Mouse (Mus musculus): Measurements from ENCODE around the gene Sec63. TPM values are rescaled to one million over a fixed set of nuclear protein-coding genes. Genes with fewer than 3 reads are reported as not detected.

Sec63 gene
- polyA plus RNA-seq, 1 experiment from 2014 or later: 25.6 TPM

GRCm38 (mm10) chr10:42833871-42834727, 72.8 kb downstream of the Sec63 start:
- peak; percentile 66 for ATAC-seq (ENCODE audit: low read depth)
- WGBS: 42% methylated on average over 4 of the region's 4 CpGs

GRCm38 (mm10) chr10:42838106-42838505, 76.8 kb downstream of the Sec63 start:
- H3K9me3 ChIP-seq: no peaks in the 10 kb centered on the region; the same call in 1 of the 2 replicates

More at GRCm38 (mm10) chr10:42833871-42834727, 72.8 kb downstream of the Sec63 start:
- Histone ChIP-seq H3K9ac (no peak overlapping the region), H3K4me2 (no peak overlapping the region), H3K27ac (replicated peaks) (peak overlapping the region; percentile 73), H3K9me3 (no peaks in the 10 kb centered on the region), H3K36me3 (peaks cover 62% of the 10 kb centered on the region), H3K4me3 (no peak overlapping the region), H3K4me1 (replicated peaks) (peaks cover 24% of the 10 kb centered on the region), H3K27me3 (no peaks in the 10 kb centered on the region)

DNA sequence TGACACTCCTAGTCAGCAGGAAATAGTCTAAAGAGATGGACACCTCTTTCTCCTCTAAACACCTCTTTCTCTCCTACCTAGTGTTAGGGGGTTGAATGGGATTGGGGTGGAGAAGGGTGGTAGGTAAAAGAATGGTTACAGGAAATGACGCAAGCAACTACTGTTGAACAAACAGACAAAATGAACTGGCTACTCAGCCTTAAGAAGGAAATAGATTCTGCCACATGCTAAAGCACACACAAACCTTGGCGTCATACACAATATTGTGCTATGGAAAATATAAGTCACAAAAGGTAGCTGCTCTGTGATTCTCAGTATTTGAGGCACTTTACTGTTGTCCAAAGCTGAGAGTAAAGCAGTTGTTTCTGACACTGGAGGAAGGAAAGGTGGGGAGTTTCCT, 77.4 kb downstream of the Sec63 start:
- Histone ChIP-seq H3K4me2 (no peak overlapping the region), H3K36me3 (peaks cover 41% of the 10 kb centered on the region), H3K9ac (no peak overlapping the region), H3K4me1 (replicated peaks) (peaks cover 5% of the 10 kb centered on the region), H3K27ac (replicated peaks) (no peak overlapping the region), H3K9me3 (no peaks in the 10 kb centered on the region; the same call in 1 of the 2 replicates), H3K4me3 (no peak overlapping the region), H3K27me3 (no peaks in the 10 kb centered on the region)
- no peak for ATAC-seq (ENCODE audit: low read depth)
- WGBS: 97% methylated on average over 2 of the region's 2 CpGs

More at GRCm38 (mm10) chr10:42838106-42838505, 76.8 kb downstream of the Sec63 start:
- Histone ChIP-seq H3K4me2 (no peak overlapping the region), H3K27me3 (no peaks in the 10 kb centered on the region), H3K36me3 (peaks cover 40% of the 10 kb centered on the region), H3K4me1 (replicated peaks) (peaks cover 11% of the 10 kb centered on the region), H3K9ac (no peak overlapping the region), H3K4me3 (no peak overlapping the region), H3K27ac (replicated peaks) (no peak overlapping the region)
- WGBS: 88% methylated on average over 4 of the region's 4 CpGs
- no peak for ATAC-seq (ENCODE audit: low read depth)

DNA sequence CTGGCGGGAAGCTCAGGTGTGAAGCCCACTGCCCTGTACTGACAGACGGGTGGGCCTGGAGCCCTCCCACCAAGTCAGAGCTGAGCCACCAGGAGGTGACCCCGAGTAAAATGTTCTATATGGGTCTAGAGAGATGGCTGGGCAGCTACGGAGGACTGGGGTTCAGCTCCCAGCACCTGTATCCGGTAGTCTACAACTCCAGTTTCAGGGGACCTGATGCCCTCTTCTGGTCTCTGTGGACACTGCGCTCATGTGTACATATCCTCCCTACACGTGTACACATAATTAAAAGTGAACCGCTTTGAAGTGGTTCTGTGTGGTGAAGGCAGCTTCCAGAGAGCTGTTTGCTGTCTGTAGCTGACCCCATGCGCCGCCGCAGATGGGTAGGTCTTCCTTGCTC, 78.7 kb downstream of the Sec63 start:
- no peaks in the 10 kb centered on the region for H3K27me3 ChIP-seq
- H3K9ac ChIP-seq: no peak overlapping the region
- no peak overlapping the region for H3K4me2 ChIP-seq
- no peak for ATAC-seq (ENCODE audit: low read depth)
- 93% methylated on average over 11 of the region's 11 CpGs for WGBS
- no peaks in the 10 kb centered on the region; the same call in 1 of the 2 replicates for H3K9me3 ChIP-seq
- H3K27ac ChIP-seq (replicated peaks): no peak overlapping the region
- H3K4me1 ChIP-seq (replicated peaks): no peaks in the 10 kb centered on the region
- H3K36me3 ChIP-seq: peaks cover 33% of the 10 kb centered on the region
- no peak overlapping the region for H3K4me3 ChIP-seq

DNA sequence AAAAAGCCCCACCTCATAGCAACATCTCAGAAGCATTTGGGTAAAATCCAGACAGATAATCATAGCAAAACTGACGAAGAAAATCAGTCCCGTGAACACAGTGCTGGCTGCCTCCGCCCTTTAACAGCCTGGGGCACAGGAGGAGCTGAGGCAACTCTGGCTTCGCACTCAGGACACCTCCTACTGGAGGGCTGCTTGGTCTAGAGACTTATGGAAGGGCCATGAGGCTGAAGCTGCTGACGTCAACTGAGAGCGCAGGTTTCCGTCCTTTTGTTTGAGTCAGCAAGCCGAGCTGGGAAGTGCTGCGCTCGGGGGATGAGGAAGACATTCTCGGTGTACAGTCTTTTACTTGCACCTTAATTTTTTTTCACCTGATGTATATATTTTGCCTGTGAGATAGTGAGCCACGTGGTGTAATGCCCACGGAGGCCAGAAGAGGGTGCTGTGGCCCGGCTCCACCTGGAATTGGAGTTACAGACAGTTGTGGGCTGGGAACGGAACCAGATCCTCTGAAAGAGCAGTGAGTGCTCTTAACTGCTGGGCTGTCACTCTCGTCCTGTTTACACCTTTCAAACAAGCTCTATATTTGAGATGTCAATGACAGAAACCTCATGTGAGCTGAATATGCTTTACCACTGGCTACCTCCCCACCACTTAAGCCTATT, 80.4 kb downstream of the Sec63 start:
- Histone ChIP-seq H3K27ac (replicated peaks) (no peak overlapping the region), H3K4me2 (no peak overlapping the region), H3K36me3 (peaks cover 24% of the 10 kb centered on the region), H3K9ac (no peak overlapping the region), H3K4me1 (replicated peaks) (no peaks in the 10 kb centered on the region), H3K4me3 (no peak overlapping the region), H3K27me3 (no peaks in the 10 kb centered on the region), H3K9me3 (no peaks in the 10 kb centered on the region; the same call in 1 of the 2 replicates)
- WGBS: 63% methylated on average over 16 of the region's 16 CpGs
- ATAC-seq (ENCODE audit: low read depth): no peak

GRCm38 (mm10) chr10:42842358-42842757, 81.1 kb downstream of the Sec63 start:
- no peaks in the 10 kb centered on the region for H3K27me3 ChIP-seq
- H3K9ac ChIP-seq: no peak overlapping the region
- ATAC-seq (ENCODE audit: low read depth): 0 out of 2 replicates have a peak, but pooled peaks have one; percentile 34
- no peak overlapping the region for H3K27ac ChIP-seq (replicated peaks)
- no peak overlapping the region for H3K4me2 ChIP-seq
- 9% methylated on average over 9 of the region's 9 CpGs for WGBS
- H3K4me1 ChIP-seq (replicated peaks): no peaks in the 10 kb centered on the region
- no peaks in the 10 kb centered on the region; the same call in 1 of the 2 replicates for H3K9me3 ChIP-seq
- peaks cover 17% of the 10 kb centered on the region for H3K36me3 ChIP-seq
- H3K4me3 ChIP-seq: no peak overlapping the region

DNA sequence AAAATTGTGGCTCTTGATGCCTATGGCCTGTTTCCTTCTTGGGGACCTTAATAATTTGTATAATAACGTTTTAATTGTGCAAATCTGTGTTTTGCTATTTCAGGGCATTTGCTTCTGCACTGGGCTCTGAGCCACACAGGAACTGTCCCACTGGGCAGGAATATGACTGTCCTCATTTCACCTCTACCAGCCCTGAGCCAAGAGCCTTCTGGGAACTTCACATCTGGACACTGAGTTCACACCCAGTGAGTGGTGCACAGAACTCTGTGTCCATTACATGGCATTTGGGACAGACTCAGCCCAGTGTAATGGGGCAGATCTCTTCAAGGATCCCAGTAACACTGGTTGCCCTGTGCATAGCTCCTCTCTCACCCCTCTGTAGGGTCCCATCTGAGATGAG, 82.1 kb downstream of the Sec63 start:
- H3K4me3 ChIP-seq: no peak overlapping the region
- 77% methylated on average over 1 of the region's 1 CpGs for WGBS
- no peaks in the 10 kb centered on the region for H3K4me1 ChIP-seq (replicated peaks)
- ATAC-seq (ENCODE audit: low read depth): no peak
- no peak overlapping the region for H3K4me2 ChIP-seq
- H3K36me3 ChIP-seq: peaks cover 16% of the 10 kb centered on the region
- H3K27ac ChIP-seq (replicated peaks): no peak overlapping the region
- no peaks in the 10 kb centered on the region for H3K27me3 ChIP-seq
- H3K9me3 ChIP-seq: no peaks in the 10 kb centered on the region; the same call in 1 of the 2 replicates
- H3K9ac ChIP-seq: no peak overlapping the region

DNA sequence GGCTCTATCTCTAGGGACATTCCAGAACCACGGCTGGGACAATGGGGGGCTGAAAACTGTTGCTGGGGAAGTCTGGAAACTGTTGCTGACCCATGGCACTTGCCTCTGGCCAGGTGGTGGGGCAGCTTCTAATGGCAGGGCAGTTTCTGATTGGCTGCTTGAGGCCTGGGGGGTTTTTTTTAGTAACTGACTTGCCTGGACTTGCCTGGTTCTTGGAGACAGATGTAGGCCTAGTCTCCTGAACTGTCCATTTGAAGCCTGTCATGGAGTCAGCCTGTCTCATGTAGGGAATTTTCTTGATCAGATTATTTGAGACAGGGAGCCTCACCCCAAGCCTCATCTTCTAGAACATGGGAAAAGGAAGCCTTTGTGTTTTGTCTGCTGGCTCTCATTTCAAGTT, 84.2 kb downstream of the Sec63 start:
- H3K27ac ChIP-seq (replicated peaks): no peak overlapping the region
- no peak overlapping the region for H3K9ac ChIP-seq
- no peak overlapping the region for H3K4me2 ChIP-seq
- 68% methylated on average over 1 of the region's 1 CpGs for WGBS
- ATAC-seq (ENCODE audit: low read depth): no peak
- H3K27me3 ChIP-seq: no peaks in the 10 kb centered on the region
- no peak overlapping the region for H3K4me3 ChIP-seq
- no peaks in the 10 kb centered on the region for H3K4me1 ChIP-seq (replicated peaks)
- H3K36me3 ChIP-seq: peaks cover 9% of the 10 kb centered on the region; the same call in 1 of the 2 replicates
- H3K9me3 ChIP-seq: no peaks in the 10 kb centered on the region

GRCm38 (mm10) chr10:42848179-42849080, 87.1 kb downstream of the Sec63 start:
- H3K27me3 ChIP-seq: no peaks in the 10 kb centered on the region
- no peaks in the 10 kb centered on the region for H3K4me1 ChIP-seq (replicated peaks)
- no peak overlapping the region for H3K27ac ChIP-seq (replicated peaks)
- peaks cover 8% of the 10 kb centered on the region; the same call in 1 of the 2 replicates for H3K36me3 ChIP-seq
- no peak overlapping the region for H3K4me3 ChIP-seq
- 0 out of 2 replicates have a peak, but pooled peaks have one; percentile 32 for ATAC-seq (ENCODE audit: low read depth)
- WGBS: 93% methylated on average over 13 of the region's 13 CpGs
- H3K4me2 ChIP-seq: no peak overlapping the region
- 0 out of 2 replicates have a peak, but pooled peaks cover 2% of the 10 kb centered on the region for H3K9me3 ChIP-seq
- H3K9ac ChIP-seq: no peak overlapping the region

- Histone ChIP-seq H3K4me1 (replicated peaks) (no peaks in the 10 kb centered on the region), H3K36me3 (0 out of 2 replicates have a peak, but pooled peaks cover 2% of the 10 kb centered on the region), H3K9me3 (0 out of 2 replicates have a peak, but pooled peaks cover 8% of the 10 kb centered on the region), H3K4me3 (no peak overlapping the region), H3K9ac (no peak overlapping the region), H3K4me2 (no peak overlapping the region), H3K27ac (replicated peaks) (no peak overlapping the region), H3K27me3 (no peaks in the 10 kb centered on the region)
- no peak for ATAC-seq (ENCODE audit: low read depth)
- WGBS: 84% methylated on average over 7 of the region's 7 CpGs
Measured at GRCm38 (mm10) chr10:42849081-42849400, 87.7 kb downstream of the Sec63 start.

GRCm38 (mm10) chr10:42854838-42855237, 93.5 kb downstream of the Sec63 start:
- Histone ChIP-seq H3K4me2 (no peak overlapping the region), H3K27ac (replicated peaks) (no peak overlapping the region), H3K9me3 (0 out of 2 replicates have a peak, but pooled peaks cover 8% of the 10 kb centered on the region), H3K4me1 (replicated peaks) (peaks cover 14% of the 10 kb centered on the region), H3K27me3 (no peaks in the 10 kb centered on the region), H3K4me3 (no peak overlapping the region), H3K36me3 (no peaks in the 10 kb centered on the region), H3K9ac (no peak overlapping the region)
- no peak for ATAC-seq (ENCODE audit: low read depth)
- 48% methylated on average over 4 of the region's 4 CpGs for WGBS

Data from neural tube, embryonic 13.5 days (tissue).